In genomic region chr12:101718755-101719150, GRCm38 (mm10) we compare ENCODE assay signal across 8 mouse cellular contexts. TPM values are rescaled to one million over a fixed set of nuclear protein-coding genes. Genes with fewer than 3 reads are reported as not detected.
DNase-seq lines count a peak whose midpoint lies in the region; ATAC-seq lines count a peak whose summit lies in the region.

No protein-coding gene starts in this region.

- H3K4me3 ChIP-seq in forebrain, embryonic 13.5 days, result peak overlapping the region; percentile 65
- H3K4me3 ChIP-seq in kidney, embryonic 16.5 days (ENCODE audit: low read length), result peak overlapping the region; percentile 73
- peak overlapping the region; percentile 63 for H3K4me3 ChIP-seq in stomach, embryonic 14.5 days (ENCODE audit: low read depth, low read length)

- peak; percentile 81 for ATAC-seq in forebrain, embryonic 13.5 days
- ATAC-seq in kidney, embryonic 16.5 days (ENCODE audit: low FRiP score, low TSS enrichment), result peak; percentile 83
- ATAC-seq in stomach, embryonic 14.5 days (ENCODE audit: insufficient number of reproducible peaks, insufficient read depth, low FRiP score, low read depth), result peak; percentile 75

- peaks cover 5% of the 10 kb centered on the region; the same call in 1 of the 2 replicates for H3K4me1 ChIP-seq in forebrain, embryonic 13.5 days
- peaks cover 3% of the 10 kb centered on the region; the same call in 1 of the 2 replicates for H3K4me1 ChIP-seq in kidney, embryonic 16.5 days (ENCODE audit: insufficient read depth, low read length)
- H3K4me1 ChIP-seq in stomach, embryonic 14.5 days (ENCODE audit: control insufficient read depth, insufficient read depth, low read length), result no peaks in the 10 kb centered on the region

- peak; percentile 21 for DNase-seq in thymus, postnatal 4 days
- no peak for DNase-seq in thymus, postnatal 25 days
- peak; percentile 43 for DNase-seq in lung, postnatal 14 days
- DNase-seq in layer of hippocampus, postnatal 25 days (ENCODE audit: extremely low spot score in 1 of 2, low spot score in 1 of 2), result no peak
- DNase-seq in thymus, postnatal 0 days (ENCODE audit: low spot score), result no peak

- no peaks in the 10 kb centered on the region for H3K36me3 ChIP-seq in forebrain, embryonic 13.5 days (ENCODE audit: poor library complexity, severe bottlenecking)
- no peaks in the 10 kb centered on the region for H3K36me3 ChIP-seq in kidney, embryonic 16.5 days (ENCODE audit: insufficient read depth, low read length)
- no peaks in the 10 kb centered on the region for H3K36me3 ChIP-seq in stomach, embryonic 14.5 days (ENCODE audit: control insufficient read depth, insufficient read depth, low read length)

- 1% methylated on average over 9 of the region's 9 CpGs for WGBS in forebrain, embryonic 13.5 days
- 0% methylated on average over 9 of the region's 9 CpGs for WGBS in kidney, embryonic 16.5 days
- 0% methylated on average over 9 of the region's 9 CpGs for WGBS in stomach, embryonic 14.5 days

- H3K4me2 ChIP-seq in forebrain, embryonic 13.5 days, result peak overlapping the region; percentile 92
- H3K4me2 ChIP-seq in kidney, embryonic 16.5 days (replicated peaks; ENCODE audit: low read depth, low read length), result peak overlapping the region; percentile 99
- H3K4me2 ChIP-seq in stomach, embryonic 14.5 days (replicated peaks; ENCODE audit: low read depth, low read length), result peak overlapping the region; percentile 97

- peaks cover 20% of the 10 kb centered on the region for H3K27me3 ChIP-seq in forebrain, embryonic 13.5 days
- H3K27me3 ChIP-seq in kidney, embryonic 16.5 days (ENCODE audit: insufficient read depth, low read length), result peaks cover 2% of the 10 kb centered on the region; the same call in 1 of the 2 replicates
- H3K27me3 ChIP-seq in stomach, embryonic 14.5 days (ENCODE audit: control insufficient read depth, insufficient read depth, low read length), result no peaks in the 10 kb centered on the region

- H3K27ac ChIP-seq in forebrain, embryonic 13.5 days, result no peak overlapping the region
- H3K27ac ChIP-seq in kidney, embryonic 16.5 days (ENCODE audit: low read length), result no peak overlapping the region
- H3K27ac ChIP-seq in stomach, embryonic 14.5 days (ENCODE audit: low read length), result no peak overlapping the region

- peak overlapping the region; percentile 62; the same call in 1 of the 2 replicates for H3K9ac ChIP-seq in forebrain, embryonic 13.5 days
- peak overlapping the region; percentile 61; the same call in 1 of the 2 replicates for H3K9ac ChIP-seq in kidney, embryonic 16.5 days (replicated peaks; ENCODE audit: low read length)
- no peak overlapping the region for H3K9ac ChIP-seq in stomach, embryonic 14.5 days (replicated peaks; ENCODE audit: low read depth, low read length)

- no peaks in the 10 kb centered on the region for H3K9me3 ChIP-seq in forebrain, embryonic 13.5 days (replicated peaks)
- no peaks in the 10 kb centered on the region for H3K9me3 ChIP-seq in kidney, embryonic 16.5 days (ENCODE audit: low read length)
- H3K9me3 ChIP-seq in stomach, embryonic 14.5 days (ENCODE audit: control insufficient read depth, low read depth, low read length), result no peaks in the 10 kb centered on the region

RNA-seq across cellular contexts. Expression of gene Tc2n, which starts 0.4 kb away (rescaled TPM):
- 0.09 and 0.15 TPM in 2 replicates for polyA plus RNA-seq in forebrain, embryonic 13.5 days (2015; fragmentation: Nextera tagmentation; extraction: Ambion mirVana)
- 0.80 TPM in 2 replicates for polyA plus RNA-seq in kidney, embryonic 16.5 days (2015; fragmentation: Nextera tagmentation; extraction: Ambion mirVana)
- polyA plus RNA-seq in stomach, embryonic 14.5 days (2014; fragmentation: Nextera tagmentation; extraction: Ambion mirVana), result 2.6 and 3.1 TPM in 2 replicates
- under 1 TPM in 1 of 2 experiments, not detected in 1; 0.25 TPM for total RNA-seq in layer of hippocampus, postnatal 25 days (2021)
- polyA plus RNA-seq in thymus, postnatal 0 days (2015; fragmentation: Nextera tagmentation; extraction: Ambion mirVana), result 0.37 and 0.51 TPM in 2 replicates

Comparison
In these comparisons a context has a peak if more than half of its experiments do, and no peak if none do; other contexts are left out.
1. DNase-seq: peak in thymus, postnatal 4 days (single experiment) and lung, postnatal 14 days (single experiment); none in thymus, postnatal 25 days (single experiment), layer of hippocampus, postnatal 25 days (0 of 2) and thymus, postnatal 0 days (single experiment).
2. Peak in every context shown above with its lines, with median percentiles within 50 percentile points of each other: ATAC-seq, H3K4me2 ChIP-seq and H3K4me3 ChIP-seq.